Mouse (Mus musculus): Measurements from ENCODE around the gene Msn. TPM values are rescaled to one million over a fixed set of nuclear protein-coding genes. Genes with fewer than 3 reads are reported as not detected.

Gene Msn
- polyA plus RNA-seq (2015; fragmentation: Nextera tagmentation; extraction: Ambion mirVana): 236 and 246 TPM in 2 replicates

- Histone ChIP-seq H3K27ac (ENCODE audit: low read length) (peak within 1 kb of the TSS; percentile 88), H3K36me3 (ENCODE audit: control insufficient read depth, insufficient read depth, low read length) (no peaks in the 10 kb centered on the region), H3K4me2 (ENCODE audit: low read depth, low read length) (peak within 1 kb of the TSS; percentile 59), H3K27me3 (ENCODE audit: control insufficient read depth, insufficient read depth, low read depth, low read length) (no peaks in the 10 kb centered on the region), H3K9ac (ENCODE audit: low read length) (peak within 1 kb of the TSS; percentile 77), H3K4me3 (ENCODE audit: low read length) (peak within 1 kb of the TSS; percentile 70), H3K4me1 (replicated peaks; ENCODE audit: control insufficient read depth, insufficient read depth, low read length) (no peaks in the 10 kb centered on the region), H3K9me3 (ENCODE audit: control insufficient read depth, low read length) (no peaks in the 10 kb centered on the region)
- WGBS: 18% methylated on average over 41 of the region's 44 CpGs
- peak; percentile 85 for ATAC-seq (ENCODE audit: low read depth)
These were observed at the start of gene Msn for GRCm38 (mm10) chrX:96095509-96096499. Gene Msn, plus strand, starts transcription at chrX:96096042.

- H3K9ac ChIP-seq (ENCODE audit: low read length): no peak overlapping the region
- no peaks in the 10 kb centered on the region for H3K9me3 ChIP-seq (ENCODE audit: control insufficient read depth, low read length)
- no peak overlapping the region for H3K27ac ChIP-seq (ENCODE audit: low read length)
- WGBS: 53% methylated on average over 1 of the region's 1 CpGs
- no peak overlapping the region for H3K4me3 ChIP-seq (ENCODE audit: low read length)
- ATAC-seq (ENCODE audit: low read depth): no peak
- H3K36me3 ChIP-seq (ENCODE audit: control insufficient read depth, insufficient read depth, low read length): no peaks in the 10 kb centered on the region
- no peaks in the 10 kb centered on the region; the same call in 1 of the 2 replicates for H3K27me3 ChIP-seq (ENCODE audit: control insufficient read depth, insufficient read depth, low read depth, low read length)
- no peak overlapping the region for H3K4me2 ChIP-seq (ENCODE audit: low read depth, low read length)
- no peaks in the 10 kb centered on the region for H3K4me1 ChIP-seq (replicated peaks; ENCODE audit: control insufficient read depth, insufficient read depth, low read length)
These were observed 43.0 kb upstream of the Msn start for GRCm38 (mm10) chrX:96052798-96053197.

GRCm38 (mm10) chrX:96077747-96078146 lies 18.1 kb upstream of the Msn start:
- Histone ChIP-seq H3K4me1 (replicated peaks; ENCODE audit: control insufficient read depth, insufficient read depth, low read length) (no peaks in the 10 kb centered on the region), H3K27ac (ENCODE audit: low read length) (no peak overlapping the region), H3K9me3 (ENCODE audit: control insufficient read depth, low read length) (no peaks in the 10 kb centered on the region), H3K36me3 (ENCODE audit: control insufficient read depth, insufficient read depth, low read length) (no peaks in the 10 kb centered on the region), H3K4me3 (ENCODE audit: low read length) (no peak overlapping the region), H3K27me3 (ENCODE audit: control insufficient read depth, insufficient read depth, low read depth, low read length) (no peaks in the 10 kb centered on the region), H3K4me2 (ENCODE audit: low read depth, low read length) (no peak overlapping the region), H3K9ac (ENCODE audit: low read length) (no peak overlapping the region)
- no peak for ATAC-seq (ENCODE audit: low read depth)

GRCm38 (mm10) chrX:96086259-96086658 lies 9.6 kb upstream of the Msn start:
- ATAC-seq (ENCODE audit: low read depth): no peak
- no peaks in the 10 kb centered on the region for H3K27me3 ChIP-seq (ENCODE audit: control insufficient read depth, insufficient read depth, low read depth, low read length)
- no peak overlapping the region for H3K4me2 ChIP-seq (ENCODE audit: low read depth, low read length)
- 36% methylated on average over 2 of the region's 2 CpGs for WGBS
- no peaks in the 10 kb centered on the region for H3K4me1 ChIP-seq (replicated peaks; ENCODE audit: control insufficient read depth, insufficient read depth, low read length)
- no peaks in the 10 kb centered on the region for H3K9me3 ChIP-seq (ENCODE audit: control insufficient read depth, low read length)
- H3K27ac ChIP-seq (ENCODE audit: low read length): no peak overlapping the region
- no peaks in the 10 kb centered on the region for H3K36me3 ChIP-seq (ENCODE audit: control insufficient read depth, insufficient read depth, low read length)
- H3K4me3 ChIP-seq (ENCODE audit: low read length): no peak overlapping the region
- no peak overlapping the region for H3K9ac ChIP-seq (ENCODE audit: low read length)

GRCm38 (mm10) chrX:96096513-96097210 lies 820 bp downstream of the Msn start:
- Histone ChIP-seq H3K4me3 (ENCODE audit: low read length) (peak overlapping the region; percentile 70), H3K9ac (ENCODE audit: low read length) (peak overlapping the region; percentile 77), H3K27me3 (ENCODE audit: control insufficient read depth, insufficient read depth, low read depth, low read length) (no peaks in the 10 kb centered on the region), H3K9me3 (ENCODE audit: control insufficient read depth, low read length) (no peaks in the 10 kb centered on the region), H3K4me2 (ENCODE audit: low read depth, low read length) (peak overlapping the region; percentile 59), H3K36me3 (ENCODE audit: control insufficient read depth, insufficient read depth, low read length) (no peaks in the 10 kb centered on the region), H3K4me1 (replicated peaks; ENCODE audit: control insufficient read depth, insufficient read depth, low read length) (no peaks in the 10 kb centered on the region), H3K27ac (ENCODE audit: low read length) (peak overlapping the region; percentile 88)
- WGBS: 9% methylated on average over 15 of the region's 15 CpGs
- ATAC-seq (ENCODE audit: low read depth): peak; percentile 55

GRCm38 (mm10) chrX:96097491-96097970 lies 1.7 kb downstream of the Msn start:
- 37% methylated on average over 5 of the region's 5 CpGs for WGBS
- peak overlapping the region; percentile 59 for H3K4me2 ChIP-seq (ENCODE audit: low read depth, low read length)
- peak overlapping the region; percentile 88 for H3K27ac ChIP-seq (ENCODE audit: low read length)
- no peaks in the 10 kb centered on the region for H3K27me3 ChIP-seq (ENCODE audit: control insufficient read depth, insufficient read depth, low read depth, low read length)
- no peaks in the 10 kb centered on the region for H3K9me3 ChIP-seq (ENCODE audit: control insufficient read depth, low read length)
- peak overlapping the region; percentile 27; the same call in 1 of the 2 replicates for H3K9ac ChIP-seq (ENCODE audit: low read length)
- no peaks in the 10 kb centered on the region for H3K4me1 ChIP-seq (replicated peaks; ENCODE audit: control insufficient read depth, insufficient read depth, low read length)
- H3K36me3 ChIP-seq (ENCODE audit: control insufficient read depth, insufficient read depth, low read length): no peaks in the 10 kb centered on the region
- ATAC-seq (ENCODE audit: low read depth): no peak
- peak overlapping the region; percentile 70 for H3K4me3 ChIP-seq (ENCODE audit: low read length)

- H3K4me3 ChIP-seq (ENCODE audit: low read length): peak overlapping the region; percentile 24; the same call in 1 of the 2 replicates
- no peaks in the 10 kb centered on the region for H3K4me1 ChIP-seq (replicated peaks; ENCODE audit: control insufficient read depth, insufficient read depth, low read length)
- H3K9me3 ChIP-seq (ENCODE audit: control insufficient read depth, low read length): no peaks in the 10 kb centered on the region
- WGBS: 63% methylated on average over 2 of the region's 2 CpGs
- H3K36me3 ChIP-seq (ENCODE audit: control insufficient read depth, insufficient read depth, low read length): no peaks in the 10 kb centered on the region
- no peaks in the 10 kb centered on the region for H3K27me3 ChIP-seq (ENCODE audit: control insufficient read depth, insufficient read depth, low read depth, low read length)
- H3K4me2 ChIP-seq (ENCODE audit: low read depth, low read length): peak overlapping the region; percentile 48
- ATAC-seq (ENCODE audit: low read depth): peak; percentile 57
- H3K9ac ChIP-seq (ENCODE audit: low read length): no peak overlapping the region
- H3K27ac ChIP-seq (ENCODE audit: low read length): peak overlapping the region; percentile 55; the same call in 1 of the 2 replicates
These were observed 3.2 kb downstream of the Msn start for GRCm38 (mm10) chrX:96099003-96099402.

GRCm38 (mm10) chrX:96107427-96108291 lies 11.8 kb downstream of the Msn start:
- peak; percentile 80 for ATAC-seq (ENCODE audit: low read depth)
- Histone ChIP-seq H3K9me3 (ENCODE audit: control insufficient read depth, low read length) (no peaks in the 10 kb centered on the region), H3K27me3 (ENCODE audit: control insufficient read depth, insufficient read depth, low read depth, low read length) (no peaks in the 10 kb centered on the region), H3K36me3 (ENCODE audit: control insufficient read depth, insufficient read depth, low read length) (no peaks in the 10 kb centered on the region), H3K4me1 (replicated peaks; ENCODE audit: control insufficient read depth, insufficient read depth, low read length) (peaks cover 4% of the 10 kb centered on the region; the same call in 1 of the 2 replicates), H3K9ac (ENCODE audit: low read length) (no peak overlapping the region), H3K4me3 (ENCODE audit: low read length) (no peak overlapping the region), H3K27ac (ENCODE audit: low read length) (peak overlapping the region; percentile 55), H3K4me2 (ENCODE audit: low read depth, low read length) (peak overlapping the region; percentile 8; the same call in 1 of the 2 replicates)
- 35% methylated on average over 3 of the region's 3 CpGs for WGBS

Data from lung, embryonic 16.5 days (tissue).